Mouse (Mus musculus): ENCODE results near the gene Wdr18. TPM values are rescaled to one million over a fixed set of nuclear protein-coding genes. Genes with fewer than 3 reads are reported as not detected.

The Wdr18 gene
- polyA plus RNA-seq, 1 experiment = 23.8 TPM

- H3K4me1 ChIP-seq = peaks cover 73% of the 10 kb centered on the region
- no peak for TF ChIP-seq GATA1 (IDR thresholded peaks at IDR 0.05; ENCODE audit: borderline replicate concordance, low read length)
- no peak for TF ChIP-seq FLI1 (IDR thresholded peaks at IDR 0.05; ENCODE audit: low read length)
- H3K9me3 ChIP-seq = 0 out of 2 replicates have a peak, but pooled peaks cover under 1% of the 10 kb centered on the region
These were observed 33.2 kb upstream of the Wdr18 start, which contains the start of gene Arid3a for GRCm38 (mm10) chr10:79926491-79927323. Arid3a (plus strand) TSS chr10:79927043.

GRCm38 (mm10) chr10:79927324-79928029 is 32.5 kb upstream of the Wdr18 start:
- TF ChIP-seq FLI1 (IDR thresholded peaks at IDR 0.05; ENCODE audit: low read length) = no peak

More at GRCm38 (mm10) chr10:79926491-79927323, 33.2 kb upstream of the Wdr18 start, which contains the start of gene Arid3a:
- peak within 1 kb of the TSS; percentile 95 for H3K4me3 ChIP-seq (replicated peaks)
- H3K36me3 ChIP-seq (replicated peaks; ENCODE audit: low read length) = peaks cover 34% of the 10 kb centered on the region
- peaks cover under 1% of the 10 kb centered on the region for H3K27me3 ChIP-seq (replicated peaks)

GRCm38 (mm10) chr10:79928030-79928694 is 31.8 kb upstream of the Wdr18 start:
- Histone ChIP-seq H3K4me1 (peaks cover 76% of the 10 kb centered on the region), H3K4me3 (replicated peaks) (peak overlapping the region; percentile 95), H3K27me3 (replicated peaks) (no peaks in the 10 kb centered on the region), H3K9me3 (no peaks in the 10 kb centered on the region), H3K36me3 (replicated peaks; ENCODE audit: low read length) (peaks cover 37% of the 10 kb centered on the region)
- no peak for TF ChIP-seq GATA1 (IDR thresholded peaks at IDR 0.05; ENCODE audit: borderline replicate concordance, low read length)
- TF ChIP-seq FLI1 (IDR thresholded peaks at IDR 0.05; ENCODE audit: low read length) = no peak

More at GRCm38 (mm10) chr10:79927324-79928029, 32.5 kb upstream of the Wdr18 start:
- Histone ChIP-seq H3K9me3 (no peaks in the 10 kb centered on the region), H3K4me1 (peaks cover 76% of the 10 kb centered on the region), H3K4me3 (replicated peaks) (peak overlapping the region; percentile 95), H3K36me3 (replicated peaks; ENCODE audit: low read length) (peaks cover 35% of the 10 kb centered on the region), H3K27me3 (replicated peaks) (no peaks in the 10 kb centered on the region)

GRCm38 (mm10) chr10:79928907-79929701 is 30.8 kb upstream of the Wdr18 start:
- H3K9me3 ChIP-seq = no peaks in the 10 kb centered on the region
- no peaks in the 10 kb centered on the region for H3K27me3 ChIP-seq (replicated peaks)
- H3K36me3 ChIP-seq (replicated peaks; ENCODE audit: low read length) = peaks cover 46% of the 10 kb centered on the region
- peak overlapping the region; percentile 95 for H3K4me3 ChIP-seq (replicated peaks)
- TF ChIP-seq FLI1 (IDR thresholded peaks at IDR 0.05; ENCODE audit: low read length) (no peak), GATA1 (IDR thresholded peaks at IDR 0.05; ENCODE audit: borderline replicate concordance, low read length) (no peak)
- peaks cover 76% of the 10 kb centered on the region for H3K4me1 ChIP-seq

GRCm38 (mm10) chr10:79929967-79930825 is 29.8 kb upstream of the Wdr18 start:
- Histone ChIP-seq H3K4me1 (peaks cover 79% of the 10 kb centered on the region), H3K27me3 (replicated peaks) (no peaks in the 10 kb centered on the region), H3K4me3 (replicated peaks) (peak overlapping the region; percentile 95), H3K9me3 (no peaks in the 10 kb centered on the region), H3K36me3 (replicated peaks; ENCODE audit: low read length) (peaks cover 57% of the 10 kb centered on the region)
- TF ChIP-seq GATA1 (IDR thresholded peaks at IDR 0.05; ENCODE audit: borderline replicate concordance, low read length) (no peak), FLI1 (IDR thresholded peaks at IDR 0.05; ENCODE audit: low read length) (no peak)

- TF ChIP-seq GATA1 (IDR thresholded peaks at IDR 0.05; ENCODE audit: borderline replicate concordance, low read length) (no peak), FLI1 (IDR thresholded peaks at IDR 0.05; ENCODE audit: low read length) (no peak)
- Histone ChIP-seq H3K36me3 (replicated peaks; ENCODE audit: low read length) (peaks cover 63% of the 10 kb centered on the region), H3K27me3 (replicated peaks) (no peaks in the 10 kb centered on the region), H3K9me3 (no peaks in the 10 kb centered on the region), H3K4me1 (peaks cover 79% of the 10 kb centered on the region), H3K4me3 (replicated peaks) (peak overlapping the region; percentile 56)
These were observed 29.1 kb upstream of the Wdr18 start for GRCm38 (mm10) chr10:79930826-79931186.

- Histone ChIP-seq H3K4me1 (peaks cover 82% of the 10 kb centered on the region), H3K27me3 (replicated peaks) (no peaks in the 10 kb centered on the region), H3K36me3 (replicated peaks; ENCODE audit: low read length) (peaks cover 73% of the 10 kb centered on the region), H3K9me3 (no peaks in the 10 kb centered on the region), H3K4me3 (replicated peaks) (no peak overlapping the region)
- TF ChIP-seq FLI1 (IDR thresholded peaks at IDR 0.05; ENCODE audit: low read length) (no peak), GATA1 (IDR thresholded peaks at IDR 0.05; ENCODE audit: borderline replicate concordance, low read length) (no peak)
These were observed 28.2 kb upstream of the Wdr18 start for GRCm38 (mm10) chr10:79931797-79932196.

GRCm38 (mm10) chr10:79932736-79933135 is 27.2 kb upstream of the Wdr18 start:
- TF ChIP-seq FLI1 (IDR thresholded peaks at IDR 0.05; ENCODE audit: low read length) (no peak), GATA1 (IDR thresholded peaks at IDR 0.05; ENCODE audit: borderline replicate concordance, low read length) (no peak)
- no peaks in the 10 kb centered on the region for H3K27me3 ChIP-seq (replicated peaks)
- H3K9me3 ChIP-seq = no peaks in the 10 kb centered on the region
- H3K4me3 ChIP-seq (replicated peaks) = no peak overlapping the region
- peaks cover 91% of the 10 kb centered on the region for H3K4me1 ChIP-seq
- H3K36me3 ChIP-seq (replicated peaks; ENCODE audit: low read length) = peaks cover 82% of the 10 kb centered on the region
